Mouse (Mus musculus) left cerebral cortex, postnatal 14 days (tissue): ENCODE results near the gene Dmgdh. TPM values are rescaled to one million over a fixed set of nuclear protein-coding genes. Genes with fewer than 3 reads are reported as not detected.

Source experiments
- DNase-seq, 2 experiments: peaks; one replicate each; pipeline ENCODE4 v3.0.0; 2021 to 2022; ENCODE audit warnings: low spot score in 2 of 2, mixed read lengths in 1 of 2
- intact Hi-C: fragments of 180-260 bp; cut with DNase I; formaldehyde crosslinking; loops from one replicate; pipeline ENCODE4 v1.15.1; 2025
- total RNA-seq, 2 experiments: library from RNA; stranded (reverse); gene quantifications; 2 replicates each; pipeline ENCODE4 v1.2.3; 2021

The Dmgdh gene
- total RNA-seq, 2 experiments from 2014 or later, result 0.90 to 0.93 TPM

- intact Hi-C loops, result no loop called here
- no peak for DNase-seq
These were observed 24.6 kb downstream of the Dmgdh start for GRCm38 (mm10) chr13:93698866-93699265.

- intact Hi-C loops, result no loop called here
- no peak for DNase-seq
These were observed 31.5 kb downstream of the Dmgdh start for GRCm38 (mm10) chr13:93705697-93706096.

GRCm38 (mm10) chr13:93707271-93707670 is 33.0 kb downstream of the Dmgdh start:
- intact Hi-C loops, result no loop called here
- DNase-seq, result no peak

GRCm38 (mm10) chr13:93710325-93710724 is 36.1 kb downstream of the Dmgdh start:
- DNase-seq, result no peak
- intact Hi-C loops, result loop anchor here (10.0 kb wide), 1 partner anchor 266 kb away; no protein-coding TSS in a partner anchor

GRCm38 (mm10) chr13:93711226-93711625 is 37.0 kb downstream of the Dmgdh start:
- intact Hi-C loops, result loop anchor here (10.0 kb wide), 1 partner anchor 266 kb away; no protein-coding TSS in a partner anchor
- DNase-seq, result no peak

DNA sequence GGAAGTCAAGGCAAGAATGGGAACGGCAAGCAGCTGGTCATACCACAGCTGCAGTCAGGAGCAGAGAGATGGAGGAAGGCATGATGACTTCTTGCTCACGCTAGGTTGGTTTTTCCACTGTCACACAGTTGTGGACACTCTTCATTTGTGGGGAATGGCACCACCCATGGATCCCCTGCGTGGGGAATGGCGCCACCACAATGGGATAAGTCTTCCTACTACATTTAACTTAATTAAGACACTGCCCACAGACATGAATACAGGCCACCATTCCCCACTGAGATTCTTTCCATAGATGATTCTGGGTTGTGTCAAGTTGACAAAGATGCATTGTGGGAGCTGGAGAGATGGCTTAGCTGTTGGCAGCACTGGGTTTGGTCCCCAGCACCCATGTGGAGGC is 38.1 kb downstream of the Dmgdh start:
- no peak for DNase-seq
- intact Hi-C loops, result loop anchor here (10.0 kb wide), 1 partner anchor 268 kb away; no protein-coding TSS in a partner anchor

GRCm38 (mm10) chr13:93713826-93714225 is 39.6 kb downstream of the Dmgdh start:
- intact Hi-C loops, result loop anchor here (10.0 kb wide), 1 partner anchor 269 kb away; no protein-coding TSS in a partner anchor

DNA sequence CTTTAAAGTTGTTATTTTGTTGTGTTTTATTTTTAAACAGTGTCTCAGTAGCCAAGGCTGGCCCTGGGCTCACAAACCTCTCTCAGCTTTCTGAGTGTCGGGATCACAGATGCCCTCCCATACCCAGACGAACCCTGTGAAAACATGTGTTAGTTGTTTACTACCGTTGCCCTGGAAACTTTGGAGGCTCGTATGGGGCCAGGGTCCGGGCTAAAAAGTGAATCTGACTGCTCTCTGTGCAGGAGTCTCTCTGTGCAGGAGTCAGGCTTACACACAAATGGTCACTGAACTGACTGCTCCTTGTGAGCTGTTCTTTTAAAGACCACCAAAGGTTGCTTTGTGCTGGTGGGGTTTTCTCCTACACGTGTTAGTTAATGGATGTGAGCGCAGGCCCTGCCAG is 42.9 kb downstream of the Dmgdh start:
- intact Hi-C loops, result loop anchor here (10.0 kb wide), 1 partner anchor 272 kb away; no protein-coding TSS in a partner anchor

More at GRCm38 (mm10) chr13:93713826-93714225, 39.6 kb downstream of the Dmgdh start:
- no peak for DNase-seq

GRCm38 (mm10) chr13:93718948-93719347 is 44.7 kb downstream of the Dmgdh start:
- intact Hi-C loops, result loop anchor here (2.0 to 10.0 kb wide), 2 partner anchors 104 to 274 kb away; no protein-coding TSS in a partner anchor
- DNase-seq, result peak; percentile 56 to 79

More for the DNA sequence above, 42.9 kb downstream of the Dmgdh start:
- no peak for DNase-seq

DNA sequence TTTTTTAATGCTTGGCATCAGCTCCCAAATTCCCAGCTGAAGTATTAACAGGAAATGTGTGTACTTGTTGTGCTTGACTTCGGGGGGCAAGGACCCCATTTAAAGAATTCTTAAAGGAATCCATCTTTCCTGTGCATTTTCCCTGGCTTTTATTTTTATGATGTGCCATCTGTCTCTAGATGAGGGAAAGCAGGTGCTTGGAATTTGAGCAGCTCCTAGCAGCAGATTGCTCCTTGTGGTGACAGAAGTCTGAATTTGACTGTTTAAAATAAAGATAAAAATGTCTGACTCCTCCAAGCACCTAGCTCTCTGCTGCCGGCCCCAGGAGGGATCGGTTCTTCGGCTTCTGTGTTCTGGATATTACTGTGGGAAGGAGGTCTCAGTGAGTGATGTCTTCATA is 47.7 kb downstream of the Dmgdh start:
- DNase-seq, result peak; percentile 23 to 38
- intact Hi-C loops, result loop anchor here (5.0 kb wide), 2 partner anchors 420 to 970 kb away; no protein-coding TSS in a partner anchor

DNA sequence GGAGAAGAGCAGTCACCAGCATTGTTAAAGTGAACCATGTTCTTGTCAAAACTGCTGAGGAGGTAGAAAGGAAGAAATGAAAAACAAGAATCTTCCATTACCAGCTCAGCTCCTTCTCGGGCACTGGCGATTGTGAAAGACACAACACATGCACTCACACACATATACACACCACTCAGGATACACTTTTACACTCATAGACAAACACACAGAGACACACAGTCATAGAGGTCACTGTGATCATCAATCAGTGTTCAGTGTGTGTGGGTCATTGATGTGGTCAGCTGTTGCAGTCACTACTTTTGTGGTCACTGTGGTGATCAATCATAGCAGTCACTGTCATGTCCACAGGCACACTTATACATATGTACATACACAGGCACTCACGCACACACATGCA is 49.2 kb downstream of the Dmgdh start:
- no peak for DNase-seq
- intact Hi-C loops, result loop anchor here (5.0 kb wide), 2 partner anchors 421 to 971 kb away; no protein-coding TSS in a partner anchor

DNA sequence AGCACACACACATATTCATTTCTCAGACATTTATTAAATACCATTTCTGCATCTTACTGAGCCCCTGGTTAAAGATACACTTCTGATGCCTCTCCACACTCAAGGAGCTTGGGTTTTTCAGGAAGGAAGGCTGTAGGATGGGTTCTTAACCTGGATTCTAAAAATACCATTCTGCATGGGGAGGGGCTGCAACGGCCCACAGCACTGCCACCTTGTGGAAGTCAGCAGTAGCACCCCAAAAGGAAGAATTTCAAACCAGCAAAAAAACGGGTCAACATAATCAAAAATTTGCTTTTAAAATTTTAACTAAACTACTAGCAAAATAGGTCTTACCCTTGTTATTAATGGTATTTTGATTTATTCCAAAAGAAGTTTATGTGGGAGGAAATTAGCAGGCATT is 50.0 kb downstream of the Dmgdh start:
- DNase-seq, result peak; percentile 23 to 32
- intact Hi-C loops, result loop anchor here (5.0 kb wide), 2 partner anchors 422 to 972 kb away; no protein-coding TSS in a partner anchor

DNA sequence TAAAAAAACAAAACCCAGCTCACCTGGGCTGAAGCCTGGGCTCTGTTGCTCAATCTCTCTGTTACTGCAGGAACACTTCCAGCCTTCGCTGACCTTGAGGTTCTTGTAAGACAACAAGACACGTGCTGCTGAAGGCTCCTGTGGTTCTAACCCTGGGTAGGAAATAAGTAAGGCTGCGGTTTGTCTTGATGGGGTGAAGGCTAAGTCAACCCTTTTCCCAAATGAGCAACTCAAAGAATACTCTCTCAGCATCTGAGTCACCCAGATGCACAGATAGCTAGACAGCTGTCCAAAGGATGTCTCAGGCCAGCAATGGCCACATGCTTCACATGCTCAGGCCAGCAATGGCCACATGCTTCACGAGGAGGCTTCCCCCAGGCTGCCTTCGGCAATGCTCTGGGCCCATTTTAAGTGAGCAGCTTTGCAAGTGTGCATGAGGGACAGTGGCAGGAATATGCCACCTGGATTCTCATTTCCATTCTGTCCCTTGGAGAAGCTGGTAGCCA is 61.0 kb downstream of the Dmgdh start:
- intact Hi-C loops, result no loop called here
- no peak for DNase-seq

DNA sequence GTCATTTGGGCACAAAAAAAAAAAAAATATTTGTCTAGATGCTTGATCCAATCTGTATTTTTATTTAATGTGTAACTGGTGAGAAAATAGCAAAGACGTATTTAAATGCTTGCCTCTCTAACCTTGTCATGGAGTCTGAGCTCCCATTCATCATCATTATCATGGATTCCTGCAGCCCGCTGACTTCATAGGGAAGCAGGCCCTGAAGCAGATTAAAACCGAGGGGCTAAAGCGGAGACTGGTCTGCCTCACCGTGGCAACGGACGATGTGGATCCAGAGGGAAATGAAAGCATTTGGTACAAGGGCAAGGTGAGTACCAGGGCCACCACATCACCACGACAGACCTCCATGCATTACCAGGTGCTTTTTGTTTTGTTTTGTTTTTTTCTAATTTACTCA is 69.9 kb downstream of the Dmgdh start:
- intact Hi-C loops, result no loop called here
- DNase-seq, result no peak

DNA sequence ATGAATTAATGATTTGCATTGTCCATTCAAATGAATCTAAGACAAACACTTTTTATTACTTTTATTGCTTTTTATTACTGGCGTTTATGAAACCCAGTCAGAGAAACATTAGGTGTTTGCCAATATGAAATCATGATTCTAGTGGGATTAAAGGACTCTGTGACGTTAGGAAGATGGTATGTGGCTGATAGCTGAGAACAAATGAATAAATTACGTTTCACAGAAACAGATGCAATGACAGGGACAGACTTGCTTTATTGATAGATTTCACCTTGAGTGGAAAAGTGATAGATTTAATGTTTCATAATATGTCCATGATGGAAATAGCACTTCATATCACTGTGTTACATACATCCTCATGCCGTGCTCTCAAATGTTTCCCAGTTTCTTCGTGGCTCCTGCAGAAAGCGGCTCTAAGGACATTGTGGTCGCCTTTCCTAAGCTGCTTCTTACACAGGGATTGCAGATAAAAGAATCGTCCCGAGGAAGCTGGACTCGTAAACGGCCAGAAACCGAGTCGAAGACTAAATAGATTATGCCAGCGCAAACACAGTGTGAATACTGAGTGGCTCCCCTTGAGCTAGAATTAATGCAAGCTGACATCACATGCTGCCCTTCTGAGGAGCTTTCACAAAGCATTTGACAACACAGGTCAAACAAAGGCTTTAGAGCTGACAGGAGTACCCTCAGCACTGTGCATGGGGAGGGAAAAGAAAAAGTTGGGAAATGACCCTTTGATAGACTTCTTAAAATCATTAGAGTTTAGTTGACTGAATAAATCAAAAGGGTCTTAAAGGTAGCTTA is 78.6 kb downstream of the Dmgdh start:
- no peak for DNase-seq
- intact Hi-C loops, result no loop called here

DNA sequence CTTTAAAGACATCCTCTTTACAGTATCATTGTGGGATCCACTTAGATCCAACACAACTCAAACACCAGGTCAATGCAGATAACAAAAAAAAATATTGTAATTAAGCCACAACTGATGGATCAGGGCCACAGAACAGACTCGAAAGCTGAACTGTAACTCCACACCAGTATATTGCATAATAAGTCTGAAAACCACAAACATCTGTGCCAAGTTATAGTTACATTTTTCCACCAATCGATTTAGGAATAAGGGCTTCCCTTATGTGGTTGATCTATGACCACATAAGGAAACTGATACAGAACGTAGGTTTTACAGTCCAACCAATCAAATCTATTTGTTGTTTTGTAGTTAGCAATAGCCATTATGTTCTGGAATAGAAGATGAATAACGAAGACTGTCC is 80.9 kb downstream of the Dmgdh start:
- intact Hi-C loops, result no loop called here
- no peak for DNase-seq

- intact Hi-C loops, result no loop called here
- no peak for DNase-seq
These were observed 82.4 kb downstream of the Dmgdh start for GRCm38 (mm10) chr13:93756674-93757073.

- intact Hi-C loops, result no loop called here
- no peak for DNase-seq
These were observed 83.3 kb downstream of the Dmgdh start for GRCm38 (mm10) chr13:93757514-93757913.

DNA sequence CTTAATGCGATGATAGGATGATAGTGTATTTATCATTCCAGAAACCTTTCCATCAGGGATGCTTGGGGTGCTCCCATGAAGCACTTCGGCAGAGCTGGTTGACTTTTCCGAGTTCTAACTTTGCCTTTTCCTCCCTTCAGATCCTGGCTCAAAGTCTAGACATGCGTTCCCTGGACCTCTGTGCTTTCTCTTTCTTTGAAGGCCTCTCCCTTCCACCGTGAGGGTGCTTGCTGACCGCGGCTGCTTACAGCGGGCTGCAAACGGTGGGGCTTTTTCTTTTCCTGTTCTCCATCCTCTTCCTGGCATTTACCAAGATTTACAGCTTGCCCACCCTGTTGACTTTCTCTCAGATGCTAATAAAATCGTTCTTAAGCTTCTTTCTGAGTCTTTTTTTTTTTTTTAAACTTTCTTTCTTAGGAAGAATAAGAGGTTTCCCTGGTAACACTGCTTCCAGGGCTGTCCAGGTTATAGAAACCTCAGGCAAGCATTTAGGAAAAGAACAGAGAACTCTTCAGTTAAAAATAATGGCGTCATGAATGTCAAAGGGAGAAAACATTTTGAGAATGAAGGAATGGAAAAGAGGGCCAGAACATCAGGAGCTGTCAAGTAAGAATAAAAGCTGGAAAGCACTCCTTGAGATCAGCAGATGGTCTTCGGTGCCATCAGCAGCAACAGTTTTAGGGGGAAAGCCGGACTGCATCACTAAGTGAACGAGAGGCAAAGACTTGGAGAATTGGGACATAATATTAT is 84.1 kb downstream of the Dmgdh start:
- intact Hi-C loops, result no loop called here
- DNase-seq, result no peak

DNA sequence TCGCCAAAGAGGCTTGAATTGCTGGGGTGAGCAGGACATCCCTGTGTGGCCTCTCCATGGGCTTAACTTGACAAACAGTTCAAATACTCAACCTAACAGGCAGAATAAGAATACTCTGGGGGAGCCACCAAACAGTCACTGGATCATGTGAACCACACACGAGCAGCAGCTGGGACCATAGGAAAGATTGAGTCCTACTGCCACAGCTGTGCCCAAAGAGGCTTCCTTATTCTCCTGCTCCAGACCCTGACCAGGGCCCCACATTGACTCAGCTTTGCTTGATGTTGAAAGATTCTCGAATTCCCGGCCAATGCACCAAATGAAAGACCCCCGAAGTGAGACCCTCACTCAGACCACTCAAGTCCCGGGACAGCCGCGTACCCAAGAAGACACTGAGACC is 87.6 kb downstream of the Dmgdh start:
- intact Hi-C loops, result no loop called here
- no peak for DNase-seq
